Mouse (Mus musculus): ENCODE data around the gene Tmem117.

DNA sequence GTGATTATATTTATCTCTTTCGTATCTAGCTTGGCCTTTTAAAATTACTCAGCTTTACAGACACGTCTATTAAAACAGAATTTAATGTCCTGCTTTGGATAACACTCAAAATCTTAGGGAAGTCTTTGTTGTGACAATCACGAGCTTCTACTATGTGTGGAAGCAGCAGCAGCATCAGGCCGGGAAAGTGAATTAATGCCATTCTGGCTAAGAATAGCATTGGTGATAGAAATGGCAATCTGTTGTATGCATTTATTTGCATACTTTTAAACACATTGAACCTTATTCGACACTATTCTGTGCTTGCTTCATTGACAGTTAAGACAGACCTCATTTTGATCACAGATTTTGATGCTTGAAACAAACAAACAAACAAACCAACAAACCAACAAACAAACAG lies 239.3 kb downstream of the Tmem117 start:
- TF ChIP-seq POLR2A (IDR thresholded peaks at IDR 0.05; ENCODE audit: borderline replicate concordance, low read depth, low read length) (no peak), CTCF (IDR thresholded peaks at IDR 0.05; ENCODE audit: low read depth, low read length) (no peak)

Data from bone marrow macrophage, adult 2 months (primary cell).